Mouse (Mus musculus) embryonic facial prominence, embryonic 15.5 days (tissue): ENCODE measurements around the gene Inpp5d. TPM values are rescaled to one million over a fixed set of nuclear protein-coding genes. Genes with fewer than 3 reads are reported as not detected.

Source experiments
- ATAC-seq: fragments of 200-750 bp; cut with Nextera tagmentation; 2 replicates; pipeline ENCODE4 v1.8.0; 2017; ENCODE audit warnings: low read depth, moderate TSS enrichment; ENCODE audit not compliant: insufficient number of reproducible peaks, low FRiP score, low TSS enrichment
- H3K27ac ChIP-seq: fragments of 300-500 bp; sonication (generic); replicated peaks from 2 replicates; pipeline ENCODE4 v1.5.1; 2015; ENCODE audit warnings: mild to moderate bottlenecking, inconsistent platforms
- H3K27me3 ChIP-seq: fragments of 300-500 bp; sonication (generic); 2 replicates; pipeline ENCODE4 v1.6.1; 2015; ENCODE audit warnings: inconsistent platforms
- H3K36me3 ChIP-seq: fragments of 300-500 bp; sonication (generic); 2 replicates; pipeline ENCODE4 v1.6.1; 2015; ENCODE audit warnings: mild to moderate bottlenecking, inconsistent platforms
- H3K4me1 ChIP-seq: fragments of 300-500 bp; sonication (generic); 2 replicates; pipeline ENCODE4 v1.6.1; 2015; ENCODE audit warnings: inconsistent platforms
- H3K4me2 ChIP-seq: fragments of 300-500 bp; sonication (generic); replicated peaks from 2 replicates; pipeline ENCODE4 v1.6.1; 2015; ENCODE audit warnings: mild to moderate bottlenecking, inconsistent platforms
- H3K4me3 ChIP-seq: fragments of 300-500 bp; sonication (generic); replicated peaks from 2 replicates; pipeline ENCODE4 v1.5.1; 2015; ENCODE audit warnings: mild to moderate bottlenecking, inconsistent platforms
- H3K9ac ChIP-seq: fragments of 300-500 bp; sonication (generic); 2 replicates; pipeline ENCODE4 v1.6.1; 2015; ENCODE audit warnings: inconsistent platforms
- H3K9me3 ChIP-seq: fragments of 300-500 bp; sonication (generic); replicated peaks from 2 replicates; pipeline ENCODE4 v1.6.1; 2016; ENCODE audit warnings: inconsistent platforms
- WGBS: fragments of 180-500 bp; shearing (Covaris S2); methylation state at CpG from one replicate; pipeline ENCODE4 v1.1.7; 2015; 5-methylcytosine and 5-hydroxymethylcytosine counted together
- polyA plus RNA-seq: library from polyadenylated mRNA; unstranded; fragments of >200 nt; fragmentation: Nextera tagmentation; extraction: Ambion mirVana; gene quantifications from 2 replicates; pipeline ENCODE4 v1.2.1, GENCODE M21; 2015

Inpp5d gene
- polyA plus RNA-seq, 1 experiment from 2014 or later: 9.7 TPM

- 82% methylated on average over 7 of the region's 7 CpGs for WGBS
- ATAC-seq: no peak
- Histone ChIP-seq H3K27ac (no peak overlapping the region), H3K27me3 (no peaks in the 10 kb centered on the region), H3K36me3 (no peaks in the 10 kb centered on the region), H3K4me3 (no peak overlapping the region), H3K9ac (no peak overlapping the region), H3K9me3 (no peaks in the 10 kb centered on the region), H3K4me1 (no peaks in the 10 kb centered on the region), H3K4me2 (no peak overlapping the region)
These were observed 22.9 kb downstream of the Inpp5d start for GRCm38 (mm10) chr1:87643016-87643415.

- no peaks in the 10 kb centered on the region for H3K36me3 ChIP-seq
- H3K4me3 ChIP-seq: no peak overlapping the region
- WGBS: 66% methylated on average over 7 of the region's 7 CpGs
- no peak overlapping the region for H3K4me2 ChIP-seq
- ATAC-seq: no peak
- H3K9me3 ChIP-seq: no peaks in the 10 kb centered on the region
- H3K27me3 ChIP-seq: no peaks in the 10 kb centered on the region
- H3K9ac ChIP-seq: no peak overlapping the region
- H3K4me1 ChIP-seq: no peaks in the 10 kb centered on the region
- no peak overlapping the region for H3K27ac ChIP-seq
These were observed 24.9 kb downstream of the Inpp5d start for GRCm38 (mm10) chr1:87645041-87645440.

- Histone ChIP-seq H3K4me3 (no peak overlapping the region), H3K27ac (no peak overlapping the region), H3K4me2 (no peak overlapping the region), H3K9ac (no peak overlapping the region), H3K9me3 (no peaks in the 10 kb centered on the region), H3K4me1 (no peaks in the 10 kb centered on the region), H3K27me3 (no peaks in the 10 kb centered on the region), H3K36me3 (no peaks in the 10 kb centered on the region)
- 75% methylated on average over 6 of the region's 6 CpGs for WGBS
- ATAC-seq: no peak
These were observed 25.6 kb downstream of the Inpp5d start for GRCm38 (mm10) chr1:87645748-87646147.

GRCm38 (mm10) chr1:87647820-87648219 is 27.7 kb downstream of the Inpp5d start:
- Histone ChIP-seq H3K4me1 (no peaks in the 10 kb centered on the region), H3K27ac (no peak overlapping the region), H3K4me3 (no peak overlapping the region), H3K9ac (no peak overlapping the region), H3K4me2 (no peak overlapping the region), H3K27me3 (no peaks in the 10 kb centered on the region), H3K36me3 (no peaks in the 10 kb centered on the region), H3K9me3 (no peaks in the 10 kb centered on the region)
- 75% methylated on average over 1 of the region's 1 CpGs for WGBS
- ATAC-seq: no peak

DNA sequence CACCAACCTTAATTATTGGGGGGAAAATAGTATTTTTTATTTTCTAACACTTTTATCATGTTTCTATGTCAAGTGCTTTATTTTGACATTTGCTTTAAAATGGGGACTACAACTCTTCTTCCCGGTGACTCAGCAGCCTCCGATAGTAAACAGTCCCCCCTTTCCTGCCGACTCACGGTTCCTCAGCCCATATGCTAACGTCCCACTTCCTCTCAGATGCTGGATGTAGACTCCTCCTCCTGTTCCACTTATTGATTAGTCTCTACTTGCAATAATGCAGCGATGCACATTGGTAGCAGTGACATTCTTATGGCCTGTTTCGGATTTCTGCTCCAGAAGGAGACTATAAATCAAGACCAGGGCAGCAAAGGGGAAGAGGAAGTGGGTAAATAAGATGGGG is 28.5 kb downstream of the Inpp5d start:
- ATAC-seq: no peak
- Histone ChIP-seq H3K4me2 (no peak overlapping the region), H3K36me3 (no peaks in the 10 kb centered on the region), H3K27ac (no peak overlapping the region), H3K9me3 (no peaks in the 10 kb centered on the region), H3K4me3 (no peak overlapping the region), H3K9ac (no peak overlapping the region), H3K27me3 (no peaks in the 10 kb centered on the region), H3K4me1 (no peaks in the 10 kb centered on the region)
- 59% methylated on average over 7 of the region's 7 CpGs for WGBS

DNA sequence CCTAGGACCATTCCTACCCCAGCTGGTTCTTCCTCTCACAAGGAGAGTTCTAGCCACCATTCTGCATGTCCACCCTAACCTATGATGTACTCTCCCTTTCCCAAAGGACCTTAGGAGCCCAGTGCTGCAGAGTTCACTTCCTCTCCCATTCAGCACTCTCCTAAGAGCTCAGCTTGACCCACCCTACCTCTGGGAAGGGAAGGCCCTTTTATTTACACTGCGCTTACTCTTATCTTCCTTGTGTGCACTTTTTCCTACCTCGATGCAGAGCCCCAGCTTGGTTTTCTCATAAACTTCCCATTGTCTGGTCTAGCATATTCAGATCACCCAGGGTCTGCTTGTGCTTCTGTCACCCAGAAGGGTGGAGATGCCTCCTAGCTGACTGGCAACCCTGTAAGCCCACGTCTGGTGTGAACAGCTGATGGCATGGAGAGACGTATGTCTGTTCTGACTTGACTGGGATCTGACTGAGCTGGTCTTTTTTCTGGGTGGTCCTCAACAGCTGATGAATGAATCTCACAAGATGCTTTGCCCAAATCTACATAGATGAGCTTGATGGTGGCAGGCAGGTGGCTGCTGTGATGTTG is 29.2 kb downstream of the Inpp5d start:
- no peak overlapping the region for H3K4me3 ChIP-seq
- no peaks in the 10 kb centered on the region for H3K4me1 ChIP-seq
- H3K9ac ChIP-seq: no peak overlapping the region
- H3K36me3 ChIP-seq: no peaks in the 10 kb centered on the region
- H3K27me3 ChIP-seq: no peaks in the 10 kb centered on the region
- no peaks in the 10 kb centered on the region for H3K9me3 ChIP-seq
- no peak overlapping the region for H3K4me2 ChIP-seq
- ATAC-seq: no peak
- WGBS: 69% methylated on average over 4 of the region's 4 CpGs
- H3K27ac ChIP-seq: no peak overlapping the region

GRCm38 (mm10) chr1:87649958-87650474 is 29.9 kb downstream of the Inpp5d start:
- H3K27me3 ChIP-seq: no peaks in the 10 kb centered on the region
- H3K36me3 ChIP-seq: no peaks in the 10 kb centered on the region
- H3K4me2 ChIP-seq: no peak overlapping the region
- no peaks in the 10 kb centered on the region for H3K9me3 ChIP-seq
- no peak overlapping the region for H3K27ac ChIP-seq
- no peaks in the 10 kb centered on the region for H3K4me1 ChIP-seq
- 91% methylated on average over 8 of the region's 8 CpGs for WGBS
- no peak overlapping the region for H3K9ac ChIP-seq
- no peak overlapping the region for H3K4me3 ChIP-seq
- no peak for ATAC-seq

DNA sequence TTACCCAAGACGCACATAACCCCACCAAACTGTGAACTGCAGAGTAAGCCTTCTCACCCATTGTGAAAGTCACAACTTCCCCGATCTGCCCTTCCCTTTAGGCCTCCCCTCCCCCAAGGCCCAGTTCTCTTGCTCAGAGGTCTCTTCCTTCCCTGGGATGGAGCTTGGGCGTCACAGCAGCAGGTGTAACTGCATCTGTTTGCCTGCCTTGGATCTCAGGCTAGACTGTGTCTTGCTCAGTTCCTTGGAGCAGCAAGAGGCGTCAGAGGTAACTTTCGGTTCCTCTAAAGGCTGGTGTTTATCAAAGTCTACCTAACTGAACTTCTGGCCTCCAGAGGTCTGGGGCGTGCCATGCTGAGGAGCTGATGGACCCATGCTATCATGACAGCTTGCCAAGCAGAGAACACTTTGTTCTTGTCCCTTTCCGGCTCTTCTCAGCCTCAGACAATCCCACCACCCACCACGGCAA is 30.5 kb downstream of the Inpp5d start:
- H3K9ac ChIP-seq: no peak overlapping the region
- no peaks in the 10 kb centered on the region for H3K27me3 ChIP-seq
- H3K36me3 ChIP-seq: no peaks in the 10 kb centered on the region
- no peaks in the 10 kb centered on the region for H3K4me1 ChIP-seq
- H3K9me3 ChIP-seq: no peaks in the 10 kb centered on the region
- H3K4me3 ChIP-seq: no peak overlapping the region
- no peak for ATAC-seq
- WGBS: 72% methylated on average over 8 of the region's 8 CpGs
- no peak overlapping the region for H3K27ac ChIP-seq
- H3K4me2 ChIP-seq: no peak overlapping the region

GRCm38 (mm10) chr1:87651436-87651835 is 31.3 kb downstream of the Inpp5d start:
- Histone ChIP-seq H3K27me3 (no peaks in the 10 kb centered on the region), H3K4me3 (no peak overlapping the region), H3K36me3 (no peaks in the 10 kb centered on the region), H3K9ac (no peak overlapping the region), H3K9me3 (no peaks in the 10 kb centered on the region), H3K4me1 (no peaks in the 10 kb centered on the region), H3K27ac (no peak overlapping the region), H3K4me2 (no peak overlapping the region)
- ATAC-seq: no peak
- 84% methylated on average over 1 of the region's 1 CpGs for WGBS

DNA sequence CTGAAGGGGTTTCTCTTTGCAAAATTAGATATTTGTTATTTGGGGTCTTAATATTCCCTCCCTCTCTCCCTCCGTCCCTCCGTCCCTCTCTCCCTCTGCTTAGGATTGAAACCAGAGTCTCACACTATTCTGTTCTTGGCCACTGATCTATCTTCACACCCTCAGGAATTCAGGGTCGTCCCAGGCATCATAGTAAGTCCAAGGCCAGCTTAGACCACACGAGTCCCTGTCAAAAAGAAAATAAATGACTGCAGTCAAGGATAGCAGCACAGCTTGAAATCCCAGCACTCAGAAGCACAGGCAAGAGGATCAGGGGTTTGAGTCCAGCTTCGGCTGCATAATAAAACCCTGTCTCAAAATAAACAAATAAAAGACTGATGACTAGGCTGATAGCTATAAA is 35.0 kb downstream of the Inpp5d start:
- ATAC-seq: no peak

GRCm38 (mm10) chr1:87658063-87658462 is 38.0 kb downstream of the Inpp5d start:
- H3K9ac ChIP-seq: no peak overlapping the region
- no peak for ATAC-seq
- no peak overlapping the region for H3K27ac ChIP-seq
- 0 out of 2 replicates have a peak, but pooled peaks cover 3% of the 10 kb centered on the region for H3K4me1 ChIP-seq
- WGBS: 41% methylated on average over 3 of the region's 3 CpGs
- no peaks in the 10 kb centered on the region for H3K9me3 ChIP-seq
- H3K27me3 ChIP-seq: no peaks in the 10 kb centered on the region
- H3K4me3 ChIP-seq: no peak overlapping the region
- no peak overlapping the region for H3K4me2 ChIP-seq
- no peaks in the 10 kb centered on the region for H3K36me3 ChIP-seq

More for the DNA sequence above, 35.0 kb downstream of the Inpp5d start:
- H3K4me3 ChIP-seq: no peak overlapping the region
- H3K9ac ChIP-seq: no peak overlapping the region
- 62% methylated on average over 5 of the region's 5 CpGs for WGBS
- no peaks in the 10 kb centered on the region for H3K36me3 ChIP-seq
- no peak overlapping the region for H3K27ac ChIP-seq
- H3K27me3 ChIP-seq: no peaks in the 10 kb centered on the region
- 0 out of 2 replicates have a peak, but pooled peaks cover 3% of the 10 kb centered on the region for H3K4me1 ChIP-seq
- H3K9me3 ChIP-seq: no peaks in the 10 kb centered on the region
- H3K4me2 ChIP-seq: no peak overlapping the region

DNA sequence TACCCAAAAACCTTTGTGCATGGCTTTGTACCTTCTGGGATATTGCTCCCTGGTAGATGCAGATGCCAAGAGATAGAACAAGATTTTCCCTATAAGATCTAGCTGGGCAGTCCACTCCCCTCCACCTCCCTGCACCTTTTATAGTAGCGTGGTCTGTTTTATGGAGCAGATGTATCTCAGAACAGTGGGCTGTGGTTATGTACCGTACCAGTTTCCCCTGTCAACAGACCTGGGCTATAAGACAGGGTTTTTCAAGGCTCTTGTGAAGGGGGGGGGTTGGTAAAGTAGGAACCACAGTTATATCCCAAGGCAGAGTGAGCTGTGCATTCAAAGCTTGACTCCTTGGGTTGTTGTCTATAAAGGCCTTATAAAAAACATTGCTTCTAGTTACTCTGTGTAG is 38.4 kb downstream of the Inpp5d start:
- no peak overlapping the region for H3K27ac ChIP-seq
- H3K36me3 ChIP-seq: no peaks in the 10 kb centered on the region
- H3K4me3 ChIP-seq: no peak overlapping the region
- no peaks in the 10 kb centered on the region for H3K9me3 ChIP-seq
- 0 out of 2 replicates have a peak, but pooled peaks cover 3% of the 10 kb centered on the region for H3K4me1 ChIP-seq
- no peak overlapping the region for H3K9ac ChIP-seq
- no peak overlapping the region for H3K4me2 ChIP-seq
- WGBS: 78% methylated on average over 2 of the region's 2 CpGs
- H3K27me3 ChIP-seq: no peaks in the 10 kb centered on the region
- no peak for ATAC-seq
